Mouse (Mus musculus) liver, adult 2 months (tissue): ENCODE measurements around the gene Fbxw11. TPM values are rescaled to one million over a fixed set of nuclear protein-coding genes. Genes with fewer than 3 reads are reported as not detected.
"Not testable (repeated sequence)": the region's sequence is repeated elsewhere in the genome, so short reads cannot be mapped to it uniquely, and the experiment has no call there.

Experiments
- DNase-seq: peaks from one replicate; pipeline ENCODE4 v3.0.0-alpha.2; 2011; ENCODE audit warnings: low read depth, low spot score; ENCODE audit errors: extremely low read depth
- H3K27ac ChIP-seq: fragments of 200-500 bp; replicated peaks from 2 replicates; pipeline ENCODE4 v1.5.1; 2012; ENCODE audit warnings: low read depth, mild to moderate bottlenecking, control low read depth, inconsistent platforms, low read length; ENCODE audit not compliant: insufficient read depth
- H3K27me3 ChIP-seq: fragments of 200-500 bp; 2 replicates; pipeline ENCODE4 v1.6.1; 2012; ENCODE audit warnings: mild to moderate bottlenecking, moderate library complexity, low read length, inconsistent platforms; ENCODE audit not compliant: control insufficient read depth, insufficient read depth
- H3K36me3 ChIP-seq: fragments of 200-500 bp; 2 replicates; pipeline ENCODE4 v1.6.1; 2012; ENCODE audit warnings: low read length, inconsistent platforms; ENCODE audit not compliant: control insufficient read depth, insufficient read depth
- H3K4me1 ChIP-seq: fragments of 200-500 bp; 2 replicates; pipeline ENCODE4 v1.6.1; 2011; ENCODE audit warnings: low read length; ENCODE audit not compliant: control insufficient read depth, insufficient read depth
- H3K4me3 ChIP-seq: fragments of 200-500 bp; 2 replicates; pipeline ENCODE4 v1.5.1; 2011; ENCODE audit warnings: low read depth, mild to moderate bottlenecking, control low read depth, low read length, moderate library complexity; ENCODE audit not compliant: insufficient read depth
- H3K79me2 ChIP-seq: fragments of 200-500 bp; 2 replicates; pipeline ENCODE4 v1.6.1; 2012; ENCODE audit warnings: inconsistent platforms, mild to moderate bottlenecking, low read length, moderate library complexity; ENCODE audit not compliant: control insufficient read depth, insufficient read depth
- H3K9ac ChIP-seq: fragments of 200-500 bp; 2 replicates; pipeline ENCODE4 v1.6.1; 2012; ENCODE audit warnings: low read depth, mild to moderate bottlenecking, control low read depth, inconsistent platforms, low read length
- CTCF ChIP-seq: fragments of 200-500 bp; IDR thresholded peaks from 2 replicates; pipeline ENCODE4 v1.5.1; 2011; ENCODE audit warnings: low read depth, low read length, control low read depth
- POLR2A ChIP-seq: fragments of 200-500 bp; IDR thresholded peaks from 2 replicates; pipeline ENCODE4 v1.6.1; 2011; ENCODE audit warnings: low read length, control low read depth; ENCODE audit not compliant: insufficient read depth; ENCODE audit errors: extremely low read depth
- WGBS: fragments of 180-500 bp; shearing (Covaris S2); methylation state at CpG from one replicate; pipeline ENCODE4 v1.1.7; 2018; 5-methylcytosine and 5-hydroxymethylcytosine counted together
- polyA plus RNA-seq: library from polyadenylated mRNA; depleted of rRNA; stranded (reverse); fragments of >200 nt; gene quantifications from 2 replicates; pipeline ENCODE4 v1.2.3, GENCODE M21; 2012
- total RNA-seq: library from RNA; depleted of rRNA; stranded (reverse); fragments of >200 nt; gene quantifications from 2 replicates; pipeline ENCODE4 v1.2.3, GENCODE M21; 2014

The Fbxw11 gene
- total and polyA plus RNA-seq, 2 experiments = 20.8 to 22.5 TPM

DNA sequence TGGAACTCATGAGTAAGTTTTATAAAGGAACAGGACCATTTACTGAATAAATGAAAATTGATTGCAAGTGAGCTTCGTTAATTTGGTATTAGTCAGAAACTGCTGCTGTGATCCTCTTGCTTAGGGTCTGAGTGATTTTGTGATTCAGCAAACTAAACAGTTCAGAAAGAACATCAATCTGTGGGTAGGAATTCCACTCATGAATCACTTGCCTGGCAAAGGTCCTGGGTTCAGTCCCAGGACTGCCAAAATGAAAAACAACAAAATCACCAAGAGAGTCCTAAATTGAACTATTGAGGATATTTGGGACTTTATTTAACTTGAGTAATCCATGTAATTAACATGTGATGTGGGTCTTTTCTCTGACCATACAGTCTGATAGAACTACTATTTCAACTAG is 35.3 kb downstream of the Fbxw11 start:
- H3K27me3 ChIP-seq = no peaks in the 10 kb centered on the region
- peaks cover 22% of the 10 kb centered on the region for H3K4me1 ChIP-seq
- H3K9ac ChIP-seq = no peak overlapping the region
- TF ChIP-seq POLR2A = no peak
- no peak for DNase-seq
- H3K79me2 ChIP-seq = peaks cover 42% of the 10 kb centered on the region
- H3K36me3 ChIP-seq = no peaks in the 10 kb centered on the region
- H3K27ac ChIP-seq = no peak overlapping the region
- 62% methylated on average over 1 of the region's 1 CpGs for WGBS
- no peak overlapping the region for H3K4me3 ChIP-seq

DNA sequence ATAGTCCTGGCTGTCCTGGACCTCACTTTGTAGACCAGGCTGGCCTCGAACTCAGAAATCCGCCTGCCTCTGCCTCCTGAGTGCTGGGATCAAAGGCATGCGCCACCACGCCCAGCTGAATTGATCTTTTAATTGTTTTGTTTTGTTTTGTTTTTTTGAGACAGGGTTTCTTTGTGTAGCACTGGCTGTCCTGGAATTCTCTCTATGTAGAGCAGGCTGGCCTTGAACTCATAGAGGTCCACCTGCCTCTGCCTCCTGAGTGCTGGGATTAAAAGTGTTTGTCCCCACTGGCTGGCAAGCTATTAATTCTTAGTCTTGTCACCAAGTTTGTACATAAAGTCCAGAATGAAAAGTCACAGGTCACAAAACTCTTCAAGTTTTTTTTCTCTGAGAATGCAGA is 36.6 kb downstream of the Fbxw11 start:
- not testable (repeated sequence) for H3K36me3 ChIP-seq, H3K4me3 ChIP-seq, H3K27me3 ChIP-seq, H3K9ac ChIP-seq, DNase-seq, H3K27ac ChIP-seq
- peaks cover 25% of the 10 kb centered on the region for H3K4me1 ChIP-seq
- peaks cover 43% of the 10 kb centered on the region for H3K79me2 ChIP-seq
- 92% methylated on average over 4 of the region's 4 CpGs for WGBS

DNA sequence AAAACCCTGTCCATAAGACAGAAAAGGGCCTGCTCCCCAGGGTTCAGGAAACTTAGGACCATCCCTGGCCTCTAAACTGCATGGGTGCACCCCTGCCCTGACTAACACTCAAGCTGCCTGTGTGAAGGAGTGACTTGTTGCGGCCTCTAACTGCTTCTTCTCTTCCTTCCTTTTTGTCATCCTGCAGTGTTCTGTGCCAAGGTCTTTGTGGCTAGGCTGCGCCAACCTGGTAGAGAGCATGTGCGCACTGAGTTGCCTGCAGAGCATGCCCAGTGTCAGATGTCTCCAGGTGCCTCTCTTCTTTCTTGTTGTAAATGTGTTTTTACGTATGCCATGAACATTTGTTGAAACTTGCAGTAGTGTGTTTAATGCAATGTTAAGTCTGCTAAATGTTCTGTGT is 37.5 kb downstream of the Fbxw11 start:
- peaks cover 40% of the 10 kb centered on the region for H3K79me2 ChIP-seq
- no peak overlapping the region for H3K27ac ChIP-seq
- no peaks in the 10 kb centered on the region for H3K36me3 ChIP-seq
- peak; percentile 65 for DNase-seq
- H3K4me3 ChIP-seq = no peak overlapping the region
- no peaks in the 10 kb centered on the region for H3K27me3 ChIP-seq
- TF ChIP-seq POLR2A (no peak), CTCF (no peak)
- 34% methylated on average over 4 of the region's 4 CpGs for WGBS
- no peak overlapping the region for H3K9ac ChIP-seq
- H3K4me1 ChIP-seq = peaks cover 26% of the 10 kb centered on the region

DNA sequence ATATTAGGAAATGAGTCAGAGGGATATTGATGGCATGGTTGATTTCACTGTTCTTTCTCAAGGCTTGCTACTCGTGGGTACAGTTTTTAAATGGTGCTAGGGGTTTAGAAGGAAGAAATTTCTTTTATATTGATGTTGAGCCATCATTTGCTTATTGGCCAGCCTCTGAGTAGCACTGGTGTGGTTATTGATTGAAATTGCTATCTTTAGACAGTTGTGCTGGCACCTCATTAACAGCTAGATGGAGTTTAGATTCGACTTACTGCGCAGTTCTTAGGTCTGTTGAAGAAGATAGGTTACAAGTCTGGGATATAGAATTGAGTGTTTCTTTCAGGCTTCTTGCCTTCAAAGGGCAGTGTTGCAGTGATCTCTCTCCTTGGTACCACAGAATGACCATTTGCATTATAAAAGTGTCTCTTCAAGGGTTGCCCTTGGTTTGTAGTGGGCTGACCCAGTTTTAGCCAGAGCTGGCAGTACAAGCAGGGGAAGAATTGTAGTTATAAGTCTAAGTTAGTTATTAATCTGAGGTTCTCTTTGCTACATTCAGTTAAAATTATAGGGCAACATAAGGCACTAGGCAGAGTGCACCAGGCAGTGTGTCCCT is 38.8 kb downstream of the Fbxw11 start:
- TF ChIP-seq POLR2A = no peak
- TF ChIP-seq CTCF = no peak
- Histone ChIP-seq H3K36me3 (no peaks in the 10 kb centered on the region), H3K27me3 (no peaks in the 10 kb centered on the region), H3K79me2 (peaks cover 44% of the 10 kb centered on the region), H3K27ac (no peak overlapping the region), H3K9ac (no peak overlapping the region), H3K4me3 (no peak overlapping the region), H3K4me1 (peaks cover 30% of the 10 kb centered on the region)
- peak; percentile 78 for DNase-seq
- 15% methylated on average over 3 of the region's 3 CpGs for WGBS

DNA sequence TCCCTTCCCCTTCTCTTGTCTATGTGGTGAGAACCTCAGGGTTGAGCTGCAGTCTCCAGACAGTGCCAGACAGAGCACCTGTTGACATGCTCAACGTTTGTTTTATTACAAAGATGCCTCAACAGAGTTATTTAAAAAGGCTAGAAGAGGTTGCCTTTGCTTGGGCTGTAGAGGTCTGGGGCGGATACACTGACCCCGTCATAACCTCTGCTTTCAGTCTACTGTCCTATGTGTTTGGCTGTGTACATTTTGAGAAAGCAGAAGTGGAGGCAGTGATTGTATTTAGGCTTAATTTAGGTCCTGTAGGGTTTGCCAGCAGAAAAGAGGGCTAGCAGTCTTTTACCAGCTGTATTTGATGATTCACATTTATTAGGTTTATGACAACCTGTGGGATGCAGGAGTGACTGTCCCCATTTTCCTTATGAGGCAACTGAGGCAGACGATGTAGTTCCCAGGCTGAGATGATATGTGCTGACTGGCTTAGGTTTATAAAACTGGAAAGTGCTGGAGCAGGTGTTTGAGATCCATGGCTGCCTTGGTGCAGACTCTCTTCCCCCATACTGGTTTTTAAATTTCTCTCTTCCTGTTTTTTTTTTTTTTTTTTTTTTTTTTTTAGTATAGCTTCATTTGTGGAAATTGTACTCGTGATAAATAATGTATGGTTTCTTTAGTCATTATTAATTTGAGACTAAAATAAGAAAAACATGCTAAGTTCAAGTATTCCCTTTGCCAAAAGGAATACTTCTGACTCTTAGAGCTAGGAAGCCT is 40.0 kb downstream of the Fbxw11 start:
- Histone ChIP-seq H3K79me2 (peaks cover 37% of the 10 kb centered on the region), H3K4me1 (peaks cover 32% of the 10 kb centered on the region)

DNA sequence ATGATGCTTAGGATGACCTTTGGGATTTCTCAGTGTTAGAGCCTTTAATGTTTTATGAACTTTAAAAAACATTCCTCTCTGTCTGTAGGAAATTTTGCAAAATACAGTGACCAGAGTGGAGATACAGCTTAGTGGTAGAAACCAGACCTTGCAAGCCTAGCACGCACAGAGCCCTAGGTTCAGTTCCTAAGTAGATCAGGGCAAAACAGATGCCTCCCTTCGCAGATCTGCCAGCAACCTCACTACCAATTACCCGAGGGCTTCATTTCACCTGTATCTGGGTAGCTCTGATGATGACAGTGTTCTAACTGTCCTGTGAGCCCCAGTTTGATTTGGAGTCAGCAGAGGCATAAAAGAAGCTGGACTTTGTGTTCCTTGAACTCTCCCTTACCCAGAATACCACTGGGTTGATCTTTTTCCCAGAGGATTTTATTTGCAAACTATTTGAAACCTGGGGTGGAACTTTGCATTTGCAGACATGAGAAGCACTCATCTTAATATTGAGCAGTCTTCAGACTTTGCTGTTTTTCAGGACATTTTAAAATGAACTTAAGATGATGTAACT is 42.2 kb downstream of the Fbxw11 start:
- Histone ChIP-seq H3K4me3 (no peak overlapping the region), H3K79me2 (peaks cover 37% of the 10 kb centered on the region), H3K4me1 (peaks cover 39% of the 10 kb centered on the region), H3K27ac (peak overlapping the region; percentile 53), H3K36me3 (no peaks in the 10 kb centered on the region), H3K9ac (no peak overlapping the region), H3K27me3 (no peaks in the 10 kb centered on the region)
- DNase-seq = peak; percentile 70
- WGBS = 52% methylated on average over 3 of the region's 3 CpGs
- TF ChIP-seq POLR2A = no peak
- no peak for TF ChIP-seq CTCF

More for the DNA sequence above, 40.0 kb downstream of the Fbxw11 start:
- TF ChIP-seq POLR2A (no peak), CTCF (no peak)
- Histone ChIP-seq H3K36me3 (no peaks in the 10 kb centered on the region), H3K9ac (no peak overlapping the region), H3K27me3 (no peaks in the 10 kb centered on the region), H3K27ac (no peak overlapping the region), H3K4me3 (no peak overlapping the region)
- WGBS = 63% methylated on average over 5 of the region's 5 CpGs
- no peak for DNase-seq
